Mouse (Mus musculus) megakaryocyte, embryonic 14.5 days (primary cell): Measurements from ENCODE around the gene Gramd1a.

Experiments
- FLI1 ChIP-seq: IDR thresholded peaks from 2 replicates; pipeline ENCODE4 v1.6.1; 2012; ENCODE audit warnings: low read length, inconsistent platforms, mixed read lengths
- GATA1 ChIP-seq: IDR thresholded peaks from 3 replicates; pipeline ENCODE4 v1.6.1; 2012; ENCODE audit warnings: mixed read lengths, low read length, inconsistent platforms, borderline replicate concordance

- TF ChIP-seq FLI1 (no peak), GATA1 (no peak)
These were observed 16.5 kb upstream of the Gramd1a start for GRCm38 (mm10) chr7:31172238-31172637.
